Mouse (Mus musculus) lung, postnatal 4 days (tissue): ENCODE data around the gene Gm4177.
"Not testable (repeated sequence)": the region's sequence is repeated elsewhere in the genome, so short reads cannot be mapped to it uniquely, and the experiment has no call there.

ENCODE experiments used
- DNase-seq, 2 experiments: peaks; one replicate each; pipeline ENCODE4 v3.0.0; 2021

Gm4177 gene

DNA sequence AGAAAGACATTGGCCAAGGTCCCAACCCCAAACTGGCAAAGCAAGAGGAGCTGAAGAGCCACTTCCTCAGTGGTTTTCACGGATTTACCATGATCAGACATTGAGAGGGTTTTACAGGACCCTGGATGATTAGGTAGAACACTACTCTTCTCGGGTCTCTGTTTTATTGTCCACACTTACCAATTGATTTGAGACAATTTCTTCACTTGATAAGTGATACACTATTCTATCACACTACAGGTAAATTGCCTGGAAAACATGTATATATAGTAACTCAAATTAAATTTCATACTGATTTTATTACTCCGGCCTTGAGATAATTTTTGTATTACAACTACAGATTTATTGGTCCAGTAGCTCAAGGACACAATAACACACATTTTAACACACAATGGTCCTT is at the start of gene Gm4177:
Gene Gm4177 (minus strand): TSS at position 101 of the 400 bp plus-strand sequence.
- not testable (repeated sequence) for DNase-seq

DNA sequence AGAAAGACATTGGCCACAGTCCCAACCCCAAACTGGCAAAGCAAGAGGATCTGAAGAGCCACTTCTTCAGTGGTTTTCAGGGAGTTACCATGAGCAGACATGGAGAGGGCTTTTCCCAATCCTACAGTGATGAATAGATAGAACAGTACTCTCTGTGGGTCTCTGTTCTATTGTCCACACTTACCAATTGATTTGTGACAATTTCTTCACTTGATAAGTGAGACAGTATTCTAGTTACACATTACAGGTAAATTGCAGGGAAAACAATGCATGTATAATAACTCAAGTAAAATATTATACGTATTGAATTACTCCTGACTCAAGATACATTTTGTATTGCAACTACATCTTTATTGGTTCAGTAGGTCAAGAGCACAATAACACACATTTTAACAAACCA is 47.6 kb upstream of the Gm4177 start, which contains the start of gene Gm5725:
Gene Gm5725 (minus strand): TSS at position 101 of the 400 bp plus-strand sequence.
- not testable (repeated sequence) for DNase-seq

DNA sequence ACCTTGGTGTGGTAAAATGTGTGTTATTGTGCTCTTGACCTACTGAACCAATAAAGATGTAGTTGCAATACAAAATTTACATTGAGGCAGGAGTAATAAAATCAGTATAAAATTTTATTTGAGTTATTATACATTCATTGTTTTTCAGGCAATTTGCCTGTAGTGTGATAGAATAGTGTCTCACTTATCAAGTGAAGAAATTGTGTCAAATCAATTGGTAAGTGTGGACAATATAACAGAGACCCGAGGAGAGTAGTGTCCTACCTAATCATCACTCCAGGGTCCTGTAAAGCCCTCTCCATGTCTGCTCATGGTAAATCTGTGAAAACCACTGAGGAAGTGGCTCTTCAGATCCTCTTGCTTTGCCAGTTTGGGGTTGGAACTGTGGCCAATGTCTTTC is 35.5 kb upstream of the Gm4177 start, which contains the start of gene Vmn1r135:
Gene Vmn1r135 (plus strand): TSS at position 301 of the 400 bp plus-strand sequence.
- DNase-seq, result not testable (repeated sequence)

DNA sequence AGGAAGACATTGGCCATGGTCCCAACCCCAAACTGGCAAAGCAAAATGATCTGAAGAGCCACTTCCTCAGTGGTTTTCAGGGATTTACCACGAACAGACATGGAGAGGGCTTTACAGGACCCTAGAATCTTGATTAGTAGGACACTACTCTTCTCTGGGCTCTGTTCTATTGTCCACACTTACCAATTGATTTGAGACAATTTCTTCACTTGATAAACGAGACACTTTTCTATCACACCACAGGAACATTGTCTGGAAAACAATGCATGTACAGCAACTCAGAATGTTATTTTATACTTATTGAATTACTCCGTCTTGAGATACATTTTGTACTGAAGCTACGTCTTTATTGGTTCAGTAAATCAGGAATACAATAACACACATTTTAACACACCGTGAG is 35.2 kb downstream of the Gm4177 start, which contains the start of gene Gm4175:
Gene Gm4175 (minus strand): TSS at position 101 of the 400 bp plus-strand sequence.
- DNase-seq, result not testable (repeated sequence)
